Mouse (Mus musculus): ENCODE measurements around the gene Glb1l.

- TF ChIP-seq CTCF (IDR thresholded peaks at IDR 0.05; ENCODE audit: low read depth) (no peak), EP300 (IDR thresholded peaks at IDR 0.05; ENCODE audit: low read depth) (no peak)
These were observed 29.2 kb downstream of the Glb1l start for GRCm38 (mm10) chr1:75181377-75181870.
